8 mouse cellular contexts compared by ENCODE assay signal in genomic region chr14:45551121-45551768, GRCm38 (mm10). TPM values are rescaled to one million over a fixed set of nuclear protein-coding genes. Genes with fewer than 3 reads are reported as not detected.
DNase-seq lines count a peak whose midpoint lies in the region; ATAC-seq and TF ChIP-seq lines count a peak whose summit lies in the region.

No protein-coding gene starts in this region.

- H3K27me3 ChIP-seq in heart, embryonic 13.5 days (replicated peaks): no peaks in the 10 kb centered on the region
- H3K27me3 ChIP-seq in E14TG2a.4 (ENCODE audit: insufficient read depth, low read length): peaks cover 23% of the 10 kb centered on the region

- no peak overlapping the region for H3K27ac ChIP-seq in heart, embryonic 13.5 days (replicated peaks)

- H3K9ac ChIP-seq in heart, embryonic 13.5 days: no peak overlapping the region

- DNase-seq in heart, adult 18-20 months: no peak
- DNase-seq in cerebellum, adult 8-10 months: peak; percentile 33
- DNase-seq in thymus, postnatal 25 days: peak; percentile 18
- DNase-seq in kidney, postnatal 10 days: no peak

- peak; percentile 85 for TF ChIP-seq CTCF in E14TG2a.4 (conservative IDR thresholded peaks at IDR 0.05; ENCODE audit: low read length)

- H3K4me2 ChIP-seq in heart, embryonic 13.5 days: peak overlapping the region; percentile 32

- WGBS in heart, embryonic 13.5 days: 46% methylated on average over 17 of the region's 17 CpGs

- H3K4me3 ChIP-seq in heart, embryonic 13.5 days: no peak overlapping the region
- H3K4me3 ChIP-seq in E14TG2a.4 (replicated peaks; ENCODE audit: low read length): peak overlapping the region; percentile 63

- H3K4me1 ChIP-seq in heart, embryonic 13.5 days: peaks cover 24% of the 10 kb centered on the region
- H3K4me1 ChIP-seq in E14TG2a.4 (replicated peaks; ENCODE audit: low read depth, low read length): peaks cover 43% of the 10 kb centered on the region

- no peaks in the 10 kb centered on the region for H3K9me3 ChIP-seq in heart, embryonic 13.5 days
- no peaks in the 10 kb centered on the region for H3K9me3 ChIP-seq in E14TG2a.4 (ENCODE audit: low read length)

- ATAC-seq in heart, embryonic 13.5 days (ENCODE audit: extremely low read depth, insufficient number of reproducible peaks, low FRiP score, low TSS enrichment): no peak
- peak; percentile 25 to 37; a peak in 2 of 4 replicates for ATAC-seq in hematopoietic stem cell, adult 5-6 weeks (replicated peaks in 1 of 2; ENCODE audit: insufficient read depth in 1 of 2, low FRiP score in 2 of 2, low TSS enrichment in 1 of 2, low read depth in 1 of 2, poor library complexity in 2 of 2, severe bottlenecking in 2 of 2)
- ATAC-seq in megakaryocyte-erythroid progenitor cell, adult 5-6 weeks (replicated peaks; ENCODE audit: low FRiP score, low TSS enrichment, poor library complexity, severe bottlenecking): 0 out of 2 replicates have a peak, but pooled peaks have one; percentile 57

- H3K36me3 ChIP-seq in heart, embryonic 13.5 days: no peaks in the 10 kb centered on the region
- no peaks in the 10 kb centered on the region for H3K36me3 ChIP-seq in E14TG2a.4 (ENCODE audit: insufficient read depth, low read length)

RNA-seq across cellular contexts. Expression of gene Fermt2, which starts 21.3 kb away (rescaled TPM):
- 170 and 197 TPM in 2 replicates for polyA plus RNA-seq in heart, embryonic 13.5 days (2015; fragmentation: Nextera tagmentation; extraction: Ambion mirVana)
- 100 to 1,000 TPM; 215 to 269 TPM for total RNA-seq in heart, adult 18-20 months (2021)
- 0.75 TPM in 1 of 2 replicates, not detected in the other for total RNA-seq in hematopoietic stem cell, adult 5-6 weeks (2017)
- not detected in 2 replicates for total RNA-seq in megakaryocyte-erythroid progenitor cell, adult 5-6 weeks (2014; fragmentation: Nextera tagmentation)
- not detected in 2 replicates for total RNA-seq in megakaryocyte-erythroid progenitor cell, adult 5-6 weeks (2017)

Comparison
In these comparisons a context has a peak if more than half of its experiments do, and no peak if none do; other contexts are left out.
1. DNase-seq: peak in cerebellum, adult 8-10 months (single experiment) and thymus, postnatal 25 days (single experiment); none in heart, adult 18-20 months (0 of 2) and kidney, postnatal 10 days (single experiment).
2. RNA of gene Fermt2, which starts 21.3 kb away (total RNA-seq): 215 to 269 TPM in heart, adult 18-20 months; 0.75 TPM in hematopoietic stem cell, adult 5-6 weeks and not detected in megakaryocyte-erythroid progenitor cell, adult 5-6 weeks; every median in the first group is over 100 times any median in the second.